Mouse (Mus musculus): ENCODE measurements around the gene Aldh1l1.

DNA sequence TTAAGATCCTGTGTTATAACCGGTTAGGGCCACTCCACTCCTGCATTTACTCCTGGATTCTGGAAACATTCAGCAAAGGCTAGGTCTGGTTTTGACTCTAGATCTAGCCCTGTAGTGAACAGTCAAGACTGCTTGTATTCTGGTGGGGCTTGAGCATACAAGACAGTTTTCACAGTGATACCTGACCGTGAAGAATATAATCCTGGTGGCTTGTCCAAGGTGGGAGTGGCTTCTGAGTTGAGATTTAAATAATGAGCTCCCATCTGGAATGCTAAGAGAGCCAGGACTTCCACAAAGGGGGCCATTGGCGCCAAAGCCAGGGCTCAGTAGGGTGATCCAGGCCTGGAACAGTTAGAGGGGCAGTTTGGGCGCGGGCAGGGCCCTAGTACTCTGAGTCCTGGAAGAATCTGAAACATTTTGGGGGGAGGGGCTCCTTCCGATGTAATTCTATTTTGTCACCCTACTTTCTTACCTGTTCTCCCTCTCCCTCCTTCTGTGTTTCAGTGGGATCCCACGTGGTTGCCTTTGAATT, 22.3 kb upstream of the Aldh1l1 start:
- TF ChIP-seq CTCF (IDR thresholded peaks at IDR 0.05; ENCODE audit: insufficient read depth, low read length) (no peak), POLR2A (IDR thresholded peaks at IDR 0.05; ENCODE audit: borderline replicate concordance, extremely low read depth, low read depth, low read length) (no peak)
